Mouse (Mus musculus) heart, adult 11 months (tissue): ENCODE measurements at regions not wholly inside any gene's neighbourhood (a gene's known extent, or its start where the extent isn't known, plus 50 kb on each side); places are given as distances from the start of the nearest gene placed in this dataset.

ENCODE experiments used
- DNase-seq: peaks from one replicate; pipeline ENCODE4 v3.0.0; 2022

GRCm38 (mm10) chr13:100988116-100988515 is 154.9 kb upstream of the Slc30a5 start:
- DNase-seq: peak; percentile 78

GRCm38 (mm10) chr13:100975741-100976140 is 142.5 kb upstream of the Slc30a5 start:
- peak; percentile 75 for DNase-seq

- peak; percentile 59 for DNase-seq
Observed at GRCm38 (mm10) chr13:100971080-100972017, 138.1 kb upstream of the Slc30a5 start.

GRCm38 (mm10) chr13:100962811-100963540 is 129.7 kb upstream of the Slc30a5 start:
- DNase-seq: peak; percentile 25

GRCm38 (mm10) chr13:100954598-100955251 is 121.5 kb upstream of the Slc30a5 start:
- no peak for DNase-seq

- no peak for DNase-seq
Observed at GRCm38 (mm10) chr13:100954106-100954505, 120.9 kb upstream of the Slc30a5 start.

GRCm38 (mm10) chr13:100951185-100951508 is 117.9 kb upstream of the Slc30a5 start:
- DNase-seq: no peak

- DNase-seq: peak; percentile 95
Observed at GRCm38 (mm10) chr13:100950348-100951184, 117.3 kb upstream of the Slc30a5 start.

GRCm38 (mm10) chr13:100943206-100943848 is 110.1 kb upstream of the Slc30a5 start:
- peak; percentile 84 for DNase-seq

GRCm38 (mm10) chr13:100940791-100941190 is 107.6 kb upstream of the Slc30a5 start:
- peak; percentile 83 for DNase-seq

- DNase-seq: peak; percentile 82
Observed at GRCm38 (mm10) chr13:100939677-100940076, 106.5 kb upstream of the Slc30a5 start.

GRCm38 (mm10) chr13:100933265-100933664 is 100.0 kb upstream of the Slc30a5 start:
- peak; percentile 68 for DNase-seq

- DNase-seq: no peak
Observed at GRCm38 (mm10) chr13:100899566-100899965, 66.3 kb upstream of the Slc30a5 start.

- no peak for DNase-seq
Observed at GRCm38 (mm10) chr13:100893871-100894270, 60.6 kb upstream of the Slc30a5 start.

- DNase-seq: peak; percentile 61
Observed at GRCm38 (mm10) chr13:100893096-100893495, 59.9 kb upstream of the Slc30a5 start.

GRCm38 (mm10) chr13:100892647-100893071 is 59.4 kb upstream of the Slc30a5 start:
- peak; percentile 52 for DNase-seq

GRCm38 (mm10) chr13:100892204-100892603 is 59.0 kb upstream of the Slc30a5 start:
- DNase-seq: peak; percentile 91

- peak; percentile 61 for DNase-seq
Observed at GRCm38 (mm10) chr13:100890457-100890856, 57.2 kb upstream of the Slc30a5 start.

- peak; percentile 30 for DNase-seq
Observed at GRCm38 (mm10) chr13:100888481-100888880, 55.3 kb upstream of the Slc30a5 start.

GRCm38 (mm10) chr13:100883711-100884110 is 50.5 kb upstream of the Slc30a5 start:
- peak; percentile 34 for DNase-seq
